Mouse (Mus musculus): Measurements from ENCODE around the gene Dennd4a.
"Not testable (repeated sequence)": the region's sequence is repeated elsewhere in the genome, so short reads cannot be mapped to it uniquely, and the experiment has no call there.

Dennd4a gene

GRCm38 (mm10) chr9:64812475-64812860 is 1.3 kb downstream of the Dennd4a start:
- DNase-seq, result no peak

- no peak for DNase-seq
Observed at GRCm38 (mm10) chr9:64814273-64814672, 3.1 kb downstream of the Dennd4a start.

GRCm38 (mm10) chr9:64819686-64820085 is 8.5 kb downstream of the Dennd4a start:
- DNase-seq, result not testable (repeated sequence)

- no peak for DNase-seq
Observed at GRCm38 (mm10) chr9:64820086-64820795, 9.1 kb downstream of the Dennd4a start.

GRCm38 (mm10) chr9:64822235-64822634 is 11.1 kb downstream of the Dennd4a start:
- DNase-seq, result no peak

- no peak for DNase-seq
Observed at GRCm38 (mm10) chr9:64824389-64825008, 13.4 kb downstream of the Dennd4a start.

- no peak for DNase-seq
Observed at GRCm38 (mm10) chr9:64830092-64830618, 19.0 kb downstream of the Dennd4a start.

- no peak for DNase-seq
Observed at GRCm38 (mm10) chr9:64830641-64831040, 19.5 kb downstream of the Dennd4a start.

GRCm38 (mm10) chr9:64831760-64832159 is 20.6 kb downstream of the Dennd4a start:
- DNase-seq, result no peak

- no peak for DNase-seq
Observed at GRCm38 (mm10) chr9:64834418-64834817, 23.3 kb downstream of the Dennd4a start.

GRCm38 (mm10) chr9:64845355-64845754 is 34.2 kb downstream of the Dennd4a start:
- DNase-seq, result no peak

- DNase-seq, result no peak
Observed at GRCm38 (mm10) chr9:64849548-64849947, 38.4 kb downstream of the Dennd4a start.

- no peak for DNase-seq
Observed at GRCm38 (mm10) chr9:64860083-64860482, 48.9 kb downstream of the Dennd4a start.

GRCm38 (mm10) chr9:64862687-64863086 is 51.5 kb downstream of the Dennd4a start:
- DNase-seq, result no peak

- no peak for DNase-seq
Observed at GRCm38 (mm10) chr9:64886008-64886407, 74.9 kb downstream of the Dennd4a start.

GRCm38 (mm10) chr9:64896605-64897004 is 85.5 kb downstream of the Dennd4a start:
- no peak for DNase-seq

GRCm38 (mm10) chr9:64902866-64903265 is 91.7 kb downstream of the Dennd4a start:
- no peak for DNase-seq

- DNase-seq, result peak; percentile 78 to 90
Observed at GRCm38 (mm10) chr9:64903386-64903785, 92.2 kb downstream of the Dennd4a start.

GRCm38 (mm10) chr9:64904917-64905640 is 93.9 kb downstream of the Dennd4a start:
- DNase-seq, result no peak

- DNase-seq, result no peak
Observed at GRCm38 (mm10) chr9:64907441-64907840, 96.3 kb downstream of the Dennd4a start.

GRCm38 (mm10) chr9:64913406-64913805 is 102.3 kb downstream of the Dennd4a start:
- no peak for DNase-seq

GRCm38 (mm10) chr9:64913973-64914372 is 102.8 kb downstream of the Dennd4a start:
- DNase-seq, result no peak

GRCm38 (mm10) chr9:64914629-64915028 is 103.5 kb downstream of the Dennd4a start:
- DNase-seq, result no peak

GRCm38 (mm10) chr9:64918560-64918959 is 107.4 kb downstream of the Dennd4a start:
- DNase-seq, result no peak
